Mouse (Mus musculus) megakaryocyte, embryonic 14.5 days (primary cell): ENCODE measurements around the gene Bhlhe41.

ENCODE experiments used
- FLI1 ChIP-seq: IDR thresholded peaks from 2 replicates; pipeline ENCODE4 v1.6.1; 2012; ENCODE audit warnings: low read length, inconsistent platforms, mixed read lengths
- GATA1 ChIP-seq: IDR thresholded peaks from 3 replicates; pipeline ENCODE4 v1.6.1; 2012; ENCODE audit warnings: mixed read lengths, low read length, inconsistent platforms, borderline replicate concordance

DNA sequence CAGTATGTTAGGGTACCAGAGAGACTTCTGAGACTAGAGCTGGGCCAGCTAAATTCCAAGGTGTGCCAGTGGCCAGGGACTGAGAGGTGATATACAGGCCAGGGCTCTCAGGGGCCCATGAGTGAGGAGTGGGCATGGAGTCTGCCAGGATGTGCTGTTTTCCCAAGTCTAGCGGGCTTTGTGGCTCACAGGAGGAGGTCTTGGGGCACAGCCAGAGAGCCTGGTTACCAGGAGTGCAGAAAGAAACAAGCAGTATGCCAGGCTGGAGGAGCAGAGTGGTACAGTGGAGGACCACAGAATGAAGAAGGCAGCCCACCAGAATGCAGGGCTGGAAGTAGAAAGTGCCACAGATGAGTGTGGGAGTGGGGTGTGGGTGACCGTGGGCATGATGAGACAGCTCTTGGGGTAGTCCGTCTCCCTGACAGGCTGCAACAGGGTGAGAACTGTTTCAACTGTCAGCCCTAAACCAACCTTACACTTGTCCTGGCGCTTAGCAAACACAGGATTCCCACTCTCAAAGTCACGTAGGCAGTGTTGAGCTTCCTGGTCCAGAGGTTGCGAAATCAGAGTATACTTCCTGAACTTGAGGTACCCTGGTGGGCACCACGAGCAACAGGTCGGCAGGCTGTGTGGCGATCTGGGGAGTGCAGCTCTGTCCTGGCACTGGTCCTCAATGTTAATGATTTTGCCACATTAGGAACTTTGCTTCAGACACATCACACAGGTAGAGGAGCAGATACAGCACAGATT, 11.8 kb upstream of the Bhlhe41 start:
- no peak for TF ChIP-seq GATA1
- no peak for TF ChIP-seq FLI1
